Mouse (Mus musculus) spleen, adult 12 weeks (tissue): ENCODE measurements around the gene Rtn4ip1.
"Not testable (repeated sequence)": the region's sequence is repeated elsewhere in the genome, so short reads cannot be mapped to it uniquely, and the experiment has no call there.

Experiments
- DNase-seq: peaks from one replicate; pipeline ENCODE4 v3.0.0; 2022; ENCODE audit warnings: low spot score

Rtn4ip1 gene

GRCm38 (mm10) chr10:43901578-43902194 lies at the start of gene Rtn4ip1, which contains the start of gene Qrsl1:
Gene Rtn4ip1 (plus strand): TSS chr10:43901807.
Gene Qrsl1 (minus strand): TSS chr10:43901745.
- peak; percentile 89 for DNase-seq

- no peak for DNase-seq
Measured at GRCm38 (mm10) chr10:43851898-43852297, 49.7 kb upstream of the Rtn4ip1 start.

- DNase-seq = no peak
Measured at GRCm38 (mm10) chr10:43855916-43856315, 45.7 kb upstream of the Rtn4ip1 start.

- no peak for DNase-seq
Measured at GRCm38 (mm10) chr10:43856351-43856750, 45.3 kb upstream of the Rtn4ip1 start.

- peak; percentile 31 for DNase-seq
Measured at GRCm38 (mm10) chr10:43870752-43871151, 30.9 kb upstream of the Rtn4ip1 start.

- no peak for DNase-seq
Measured at GRCm38 (mm10) chr10:43871458-43871857, 30.1 kb upstream of the Rtn4ip1 start.

- DNase-seq = no peak
Measured at GRCm38 (mm10) chr10:43887676-43888075, 13.9 kb upstream of the Rtn4ip1 start.

GRCm38 (mm10) chr10:43888976-43889375 lies 12.6 kb upstream of the Rtn4ip1 start:
- no peak for DNase-seq

- DNase-seq = no peak
Measured at GRCm38 (mm10) chr10:43892971-43893370, 8.6 kb upstream of the Rtn4ip1 start.

GRCm38 (mm10) chr10:43896065-43896464 lies 5.5 kb upstream of the Rtn4ip1 start:
- DNase-seq = no peak

- DNase-seq = no peak
Measured at GRCm38 (mm10) chr10:43898276-43898675, 3.3 kb upstream of the Rtn4ip1 start.

- DNase-seq = no peak
Measured at GRCm38 (mm10) chr10:43900883-43901570, 580 bp upstream of the Rtn4ip1 start.

- no peak for DNase-seq
Measured at GRCm38 (mm10) chr10:43904569-43904968, 3.0 kb downstream of the Rtn4ip1 start.

- no peak for DNase-seq
Measured at GRCm38 (mm10) chr10:43910032-43910872, 8.6 kb downstream of the Rtn4ip1 start.

GRCm38 (mm10) chr10:43910873-43911142 lies 9.2 kb downstream of the Rtn4ip1 start:
- no peak for DNase-seq

- no peak for DNase-seq
Measured at GRCm38 (mm10) chr10:43912236-43912635, 10.6 kb downstream of the Rtn4ip1 start.

GRCm38 (mm10) chr10:43916181-43916580 lies 14.6 kb downstream of the Rtn4ip1 start:
- DNase-seq = no peak

- no peak for DNase-seq
Measured at GRCm38 (mm10) chr10:43916737-43917136, 15.1 kb downstream of the Rtn4ip1 start.

GRCm38 (mm10) chr10:43918696-43919608 lies 17.3 kb downstream of the Rtn4ip1 start:
- peak; percentile 73 for DNase-seq

GRCm38 (mm10) chr10:43923096-43923495 lies 21.5 kb downstream of the Rtn4ip1 start:
- no peak for DNase-seq

GRCm38 (mm10) chr10:43925776-43926175 lies 24.2 kb downstream of the Rtn4ip1 start:
- DNase-seq = not testable (repeated sequence)

- no peak for DNase-seq
Measured at GRCm38 (mm10) chr10:43927736-43928135, 26.1 kb downstream of the Rtn4ip1 start.
